Mouse (Mus musculus) bone marrow macrophage, adult 2 months (primary cell): ENCODE measurements at regions not wholly inside any gene's neighbourhood (a gene's known extent, or its start where the extent isn't known, plus 50 kb on each side); places are given as distances from the start of the nearest gene placed in this dataset.

ENCODE experiments used
- CTCF ChIP-seq: IDR thresholded peaks from 2 replicates; pipeline ENCODE4 v1.5.1; 2012; ENCODE audit warnings: low read depth, mild to moderate bottlenecking, low read length, moderate library complexity
- POLR2A ChIP-seq: IDR thresholded peaks from 2 replicates; pipeline ENCODE4 v1.6.1; 2012; ENCODE audit warnings: mild to moderate bottlenecking, low read depth, low read length, borderline replicate concordance

DNA sequence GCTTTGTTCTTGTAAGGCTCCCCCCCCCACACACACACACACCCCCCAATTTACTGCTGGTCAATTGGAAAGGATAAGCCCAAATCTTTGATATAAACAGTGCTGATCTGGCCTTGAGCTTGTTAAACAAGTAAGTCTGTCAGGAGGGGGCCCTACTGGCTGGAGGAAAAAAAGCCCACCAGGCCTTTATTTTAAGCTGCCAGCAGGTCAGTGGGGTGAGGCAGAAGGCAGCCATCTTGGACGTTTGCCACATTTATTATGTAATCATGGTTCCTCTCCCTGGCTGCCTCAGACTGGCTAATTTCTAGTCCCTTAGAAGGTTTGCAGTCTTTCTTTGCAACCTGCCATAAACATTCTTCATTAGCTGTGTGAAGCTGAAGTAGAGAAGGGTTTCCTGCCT lies 75.9 kb upstream of the Med14 start:
- TF ChIP-seq CTCF (no peak), POLR2A (no peak)
